Mouse (Mus musculus) T-helper 17 cell (primary cell): ENCODE measurements at regions not wholly inside any gene's neighbourhood (a gene's known extent, or its start where the extent isn't known, plus 50 kb on each side); places are given as distances from the start of the nearest gene placed in this dataset.

Experiments used
- in situ Hi-C, 2 experiments: fragments of 300-600 bp; cut with MboI, MseI; formaldehyde crosslinking; loops; 1 replicate in 1 of 2; 2 replicates in 1 of 2; pipeline ENCODE4 v1.15.1; 2025; ENCODE audit warnings: high pct_unique_total_duplicates in 2 of 2

- in situ Hi-C loops: loop anchor here in 1 of 2 experiments (5.0 kb wide), 1 partner anchor 228 kb away; no protein-coding TSS in a partner anchor
These were observed 65.3 kb upstream of the Jmy start for GRCm38 (mm10) chr13:93564902-93565301.

DNA sequence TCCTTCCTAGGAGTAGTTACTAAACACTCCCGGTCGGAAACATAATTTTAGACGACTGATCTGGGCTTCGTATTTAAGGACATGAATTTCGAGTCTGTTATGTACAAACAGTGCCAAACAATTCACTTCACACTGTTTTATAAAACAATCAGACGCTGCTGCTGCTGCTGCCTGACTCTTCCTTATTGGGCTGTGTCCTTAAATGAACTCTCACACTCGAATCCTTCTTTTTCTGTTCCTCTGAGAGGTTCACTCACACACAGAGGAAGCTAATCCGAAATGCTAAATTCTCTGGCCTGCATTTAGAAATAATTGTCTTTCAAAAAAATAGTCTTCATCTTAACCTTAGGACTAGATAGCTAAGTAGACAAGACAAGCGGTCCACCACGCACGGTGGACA lies 64.5 kb upstream of the Jmy start:
- in situ Hi-C loops: no loop called here

GRCm38 (mm10) chr13:93560282-93560681 lies 60.7 kb upstream of the Jmy start:
- in situ Hi-C loops: no loop called here

GRCm38 (mm10) chr13:93558603-93559002 lies 59.0 kb upstream of the Jmy start:
- in situ Hi-C loops: no loop called here

DNA sequence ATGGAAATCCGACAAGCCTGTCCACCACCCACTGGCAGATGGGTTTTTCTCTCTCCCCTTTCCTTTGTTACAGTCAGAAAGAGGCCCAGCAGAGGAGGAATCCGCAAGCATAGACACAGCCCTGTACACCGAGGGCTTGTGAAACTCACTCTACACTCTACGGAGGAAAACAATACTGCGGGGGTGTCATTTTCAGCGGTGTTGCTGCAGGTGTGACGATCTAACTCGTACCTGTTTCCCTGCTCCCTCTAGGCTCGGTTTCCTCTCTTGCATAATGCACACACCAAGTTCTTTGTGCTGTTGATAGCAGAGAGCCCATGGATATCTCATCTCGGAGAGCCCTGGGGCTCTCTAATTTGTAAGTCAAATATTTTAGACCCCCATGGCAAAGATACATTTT lies 56.5 kb upstream of the Jmy start:
- in situ Hi-C loops: no loop called here

DNA sequence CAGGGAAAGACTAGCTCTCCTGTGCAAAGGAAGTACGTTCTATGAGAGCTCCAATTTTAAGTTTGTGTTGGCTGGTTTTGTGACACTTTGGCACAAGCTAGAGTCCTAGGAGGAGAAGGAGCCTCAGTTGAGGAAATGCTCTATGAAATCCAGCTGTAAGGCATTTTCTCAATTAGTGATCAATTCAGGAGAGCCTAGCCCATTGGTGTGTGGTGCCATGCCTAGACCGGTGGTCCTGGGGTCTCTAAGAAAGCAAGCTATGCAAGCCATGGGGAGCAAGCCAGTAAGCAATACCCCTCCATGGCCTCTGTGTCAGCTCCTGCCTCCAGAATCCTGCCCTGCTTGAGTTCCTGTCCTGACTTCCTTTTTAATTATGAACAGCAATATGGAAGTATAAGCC lies 55.3 kb upstream of the Jmy start:
- in situ Hi-C loops: no loop called here

DNA sequence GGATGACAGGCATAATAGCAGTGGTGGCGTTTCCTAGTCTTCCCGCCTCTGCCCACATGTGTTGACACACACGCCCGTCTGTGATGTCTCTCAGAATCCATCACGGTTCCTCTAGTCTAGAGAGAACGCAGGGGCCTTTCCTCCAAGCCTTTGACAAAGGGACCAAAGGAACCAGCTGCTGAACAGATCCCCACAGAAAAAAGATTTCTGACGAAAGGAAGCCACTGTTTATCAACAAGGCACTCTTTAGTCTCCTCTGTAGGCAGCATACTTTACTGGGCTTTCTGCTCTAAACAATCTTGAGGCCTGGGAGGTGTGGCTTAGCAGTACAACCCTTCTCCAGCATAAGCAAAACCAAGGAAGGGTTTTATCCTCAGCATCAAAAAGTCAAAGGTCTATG lies 54.3 kb upstream of the Jmy start:
- in situ Hi-C loops: no loop called here

DNA sequence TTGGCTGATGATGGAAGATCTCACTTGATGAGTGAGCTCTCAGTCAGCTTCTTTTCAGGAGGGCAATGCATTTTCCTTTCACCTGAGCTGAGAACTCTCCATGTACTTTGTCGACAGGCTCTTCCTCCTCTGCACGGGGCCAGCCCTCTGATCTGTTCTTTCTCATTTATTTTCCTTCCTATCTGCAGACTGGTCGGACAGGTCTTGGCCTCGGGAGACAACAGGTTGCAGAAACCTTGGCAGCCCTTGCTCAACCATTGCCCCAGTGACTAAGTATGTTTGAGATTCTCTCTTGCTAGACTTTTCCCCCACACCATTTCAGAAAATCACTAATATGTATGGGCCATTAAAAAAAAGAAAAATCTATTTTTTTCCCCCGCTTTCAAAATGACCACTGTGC lies 53.7 kb upstream of the Jmy start:
- in situ Hi-C loops: no loop called here

DNA sequence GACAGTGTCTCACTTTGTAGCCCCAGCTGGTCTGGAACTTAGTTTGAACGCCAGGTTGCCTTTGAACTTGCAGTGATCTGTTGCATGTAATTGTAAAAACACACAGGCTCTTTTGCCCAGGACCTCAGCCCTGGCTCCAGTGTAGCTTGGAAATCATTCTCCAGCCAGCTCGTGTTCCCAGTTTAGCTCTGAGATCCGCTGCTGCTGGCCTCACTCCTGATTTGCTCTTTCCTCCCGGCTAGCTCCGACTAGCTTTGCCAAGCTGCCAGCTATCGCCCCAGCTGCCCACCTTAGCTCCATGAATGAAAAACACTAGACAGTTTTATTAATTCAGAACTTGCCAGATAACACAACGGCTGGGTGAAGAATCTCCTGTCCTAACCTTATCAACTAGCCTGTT lies 50.7 kb upstream of the Jmy start:
- in situ Hi-C loops: no loop called here
